Mouse (Mus musculus): ENCODE measurements around the gene Sptlc2.

Gene Sptlc2

GRCm38 (mm10) chr12:87274853-87275831, 113.0 kb downstream of the Sptlc2 start:
- DNase-seq, result no peak

- peak; percentile 33 to 37 for DNase-seq
Observed at GRCm38 (mm10) chr12:87267682-87268081, 120.5 kb downstream of the Sptlc2 start.

- no peak for DNase-seq
Observed at GRCm38 (mm10) chr12:87266827-87267603, 121.1 kb downstream of the Sptlc2 start.

GRCm38 (mm10) chr12:87266108-87266826, 121.9 kb downstream of the Sptlc2 start, which contains the start of the genes Vipas39 and Ahsa1:
Gene Vipas39 (minus strand): TSS chr12:87266256.
Gene Ahsa1 (plus strand): TSS chr12:87266479.
- DNase-seq, result peak; percentile 84 to 93

- DNase-seq, result peak in 1 of 2 experiments; percentile 20
Observed at GRCm38 (mm10) chr12:87265444-87265843, 122.7 kb downstream of the Sptlc2 start.

GRCm38 (mm10) chr12:87260562-87260961, 127.6 kb downstream of the Sptlc2 start:
- no peak for DNase-seq

- no peak for DNase-seq
Observed at GRCm38 (mm10) chr12:87256629-87257028, 131.5 kb downstream of the Sptlc2 start.
